Mouse (Mus musculus) left cerebral cortex, adult 8-10 months (tissue): ENCODE measurements around the gene Hsd3b6. TPM values are rescaled to one million over a fixed set of nuclear protein-coding genes. Genes with fewer than 3 reads are reported as not detected.
"Not testable (repeated sequence)": the region's sequence is repeated elsewhere in the genome, so short reads cannot be mapped to it uniquely, and the experiment has no call there.

Source experiments
- DNase-seq, 2 experiments: peaks; one replicate each; pipeline ENCODE4 v3.0.0; 2022; ENCODE audit warnings: low spot score in 2 of 2
- total RNA-seq, 4 experiments: library from RNA; stranded (reverse); gene quantifications; 2 replicates each; pipeline ENCODE4 v1.2.4; 2022

The Hsd3b6 gene
- not detected for total RNA-seq

GRCm38 (mm10) chr3:98814101-98814670 is at the start of gene Hsd3b6:
Hsd3b6 (minus strand) TSS chr3:98814443.
- no peak for DNase-seq

- no peak for DNase-seq
Observed at GRCm38 (mm10) chr3:98862800-98863199, 48.6 kb upstream of the Hsd3b6 start.

GRCm38 (mm10) chr3:98859576-98859975 is 45.3 kb upstream of the Hsd3b6 start, which contains the start of gene Hsd3b1:
Hsd3b1 (minus strand) TSS chr3:98859794.
- DNase-seq = no peak

- no peak for DNase-seq
Observed at GRCm38 (mm10) chr3:98858051-98858450, 43.8 kb upstream of the Hsd3b6 start.

- no peak for DNase-seq
Observed at GRCm38 (mm10) chr3:98856892-98857291, 42.6 kb upstream of the Hsd3b6 start.

GRCm38 (mm10) chr3:98855160-98855559 is 40.9 kb upstream of the Hsd3b6 start:
- no peak for DNase-seq

- DNase-seq = no peak
Observed at GRCm38 (mm10) chr3:98853685-98854084, 39.4 kb upstream of the Hsd3b6 start.

- no peak for DNase-seq
Observed at GRCm38 (mm10) chr3:98853051-98853450, 38.8 kb upstream of the Hsd3b6 start.

GRCm38 (mm10) chr3:98852631-98853030 is 38.4 kb upstream of the Hsd3b6 start:
- no peak for DNase-seq

GRCm38 (mm10) chr3:98851853-98852252 is 37.6 kb upstream of the Hsd3b6 start:
- DNase-seq = no peak

GRCm38 (mm10) chr3:98850262-98850661 is 36.0 kb upstream of the Hsd3b6 start:
- DNase-seq = no peak

GRCm38 (mm10) chr3:98848898-98849297 is 34.7 kb upstream of the Hsd3b6 start:
- DNase-seq = no peak

- not testable (repeated sequence) for DNase-seq
Observed at GRCm38 (mm10) chr3:98812653-98813052, 1.6 kb downstream of the Hsd3b6 start.

GRCm38 (mm10) chr3:98805032-98805431 is 9.2 kb downstream of the Hsd3b6 start:
- DNase-seq = not testable (repeated sequence)

- no peak for DNase-seq
Observed at GRCm38 (mm10) chr3:98786551-98786950, 27.7 kb downstream of the Hsd3b6 start.

- DNase-seq = no peak
Observed at GRCm38 (mm10) chr3:98782181-98782868, 31.9 kb downstream of the Hsd3b6 start.

- DNase-seq = no peak
Observed at GRCm38 (mm10) chr3:98780921-98781320, 33.3 kb downstream of the Hsd3b6 start.

GRCm38 (mm10) chr3:98764155-98764554 is 50.1 kb downstream of the Hsd3b6 start:
- no peak for DNase-seq

GRCm38 (mm10) chr3:98756836-98757235 is 57.4 kb downstream of the Hsd3b6 start:
- no peak for DNase-seq
